Mouse (Mus musculus) urinary bladder, adult 18-20 months (tissue): ENCODE measurements at regions not wholly inside any gene's neighbourhood (a gene's known extent, or its start where the extent isn't known, plus 50 kb on each side); places are given as distances from the start of the nearest gene placed in this dataset.
A peak's percentile ranks its signal among the peaks of the same experiment; 100 is the strongest.
"Not testable (repeated sequence)": the region's sequence is repeated elsewhere in the genome, so short reads cannot be mapped to it uniquely, and the experiment has no call there.

ENCODE experiments used
- DNase-seq, 2 experiments: peaks; one replicate each; pipeline ENCODE4 v3.0.0; 2022; ENCODE audit warnings: low spot score in 2 of 2, mixed read lengths in 2 of 2

GRCm38 (mm10) chr6:81815962-81816338, 107.5 kb upstream of the Gcfc2 start:
- DNase-seq, result no peak

- DNase-seq, result peak in 1 of 2 experiments; percentile 11
Observed at GRCm38 (mm10) chr6:81817050-81817827, 106.2 kb upstream of the Gcfc2 start.

GRCm38 (mm10) chr6:81818573-81818972, 104.9 kb upstream of the Gcfc2 start:
- DNase-seq, result no peak

GRCm38 (mm10) chr6:81820078-81820477, 103.4 kb upstream of the Gcfc2 start:
- no peak for DNase-seq

GRCm38 (mm10) chr6:81839474-81840153, 83.9 kb upstream of the Gcfc2 start:
- no peak for DNase-seq

- DNase-seq, result not testable (repeated sequence)
Observed at GRCm38 (mm10) chr6:81868207-81868606, 55.3 kb upstream of the Gcfc2 start.
